Mouse (Mus musculus) brain, embryonic 14.5 days (tissue): ENCODE results near the gene Ntrk3. TPM values are rescaled to one million over a fixed set of nuclear protein-coding genes. Genes with fewer than 3 reads are reported as not detected.

Source experiments
- DNase-seq: peaks from one replicate; pipeline ENCODE4 v3.0.0-alpha.2; 2011; ENCODE audit warnings: low read depth
- CTCF ChIP-seq: fragments of 200-500 bp; IDR thresholded peaks from 2 replicates; pipeline ENCODE4 v1.5.1; 2012; ENCODE audit warnings: inconsistent platforms, mild to moderate bottlenecking, moderate library complexity, borderline replicate concordance; ENCODE audit not compliant: insufficient read depth, insufficient read length; ENCODE audit errors: extremely low read depth
- POLR2A ChIP-seq: fragments of 200-500 bp; IDR thresholded peaks from 2 replicates; pipeline ENCODE4 v1.6.1; 2012; ENCODE audit warnings: mild to moderate bottlenecking, inconsistent platforms, borderline replicate concordance; ENCODE audit not compliant: poor library complexity, insufficient read depth, insufficient read length, severe bottlenecking; ENCODE audit errors: extremely low read depth
- polyA plus RNA-seq: library from polyadenylated mRNA; depleted of rRNA; stranded (reverse); fragments of >200 nt; gene quantifications from 2 replicates; pipeline ENCODE4 v1.2.3, GENCODE M21; 2012

Ntrk3 gene
- polyA plus RNA-seq, 1 experiment: 49.7 TPM

DNA sequence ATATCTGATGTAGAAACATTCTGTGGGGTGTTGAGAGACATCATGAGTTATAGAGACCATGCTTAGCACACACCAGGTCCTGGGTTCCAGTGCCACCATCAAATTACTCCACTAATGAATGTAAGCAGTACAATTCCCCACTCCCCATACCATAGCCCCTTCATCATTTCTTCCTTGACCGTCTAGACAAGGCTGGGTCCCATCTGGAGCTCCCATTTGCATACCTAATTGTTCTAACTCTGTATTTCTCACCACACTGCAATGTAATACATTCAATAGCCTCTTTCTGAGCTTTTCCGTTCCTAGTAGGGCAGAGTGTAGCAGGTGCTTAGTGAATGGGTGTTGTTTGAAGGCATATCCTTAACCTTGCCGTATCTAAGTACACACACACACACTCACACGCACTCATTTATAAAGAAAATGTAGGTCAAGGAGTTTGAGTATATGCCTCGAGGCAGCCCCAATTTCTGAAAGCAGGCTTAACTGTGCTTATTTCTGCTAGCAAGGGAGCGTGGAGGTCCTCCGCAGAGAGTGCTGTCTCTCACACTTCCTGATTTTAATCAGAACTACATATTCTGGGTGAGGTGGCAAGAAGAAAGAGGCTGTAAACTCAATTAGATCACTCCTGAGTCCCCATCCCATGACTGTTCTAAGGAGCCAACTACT lies 17.9 kb downstream of the Ntrk3 start:
- TF ChIP-seq POLR2A (no peak), CTCF (no peak)
- DNase-seq: peak; percentile 47

DNA sequence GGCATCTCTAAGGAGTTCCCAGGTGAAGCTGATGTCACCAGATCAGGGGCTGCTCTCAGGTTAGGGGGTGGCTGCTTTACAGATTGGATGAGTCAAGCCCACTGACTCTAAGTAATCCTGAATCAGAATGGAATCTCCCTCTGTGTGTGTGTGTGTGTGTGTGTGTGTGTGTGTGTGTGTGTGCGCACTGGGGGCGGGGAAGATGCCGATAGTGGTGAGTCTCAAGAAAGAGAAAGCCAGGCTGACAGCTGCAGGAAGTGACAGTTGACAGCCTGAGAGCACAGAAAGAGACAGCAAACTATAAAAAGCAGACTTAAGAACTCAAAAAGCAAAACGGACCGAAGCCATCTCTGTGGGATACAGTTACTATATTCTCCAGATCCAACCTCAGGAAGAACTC lies 18.7 kb downstream of the Ntrk3 start:
- TF ChIP-seq POLR2A (no peak), CTCF (no peak)
- peak; percentile 17 for DNase-seq

DNA sequence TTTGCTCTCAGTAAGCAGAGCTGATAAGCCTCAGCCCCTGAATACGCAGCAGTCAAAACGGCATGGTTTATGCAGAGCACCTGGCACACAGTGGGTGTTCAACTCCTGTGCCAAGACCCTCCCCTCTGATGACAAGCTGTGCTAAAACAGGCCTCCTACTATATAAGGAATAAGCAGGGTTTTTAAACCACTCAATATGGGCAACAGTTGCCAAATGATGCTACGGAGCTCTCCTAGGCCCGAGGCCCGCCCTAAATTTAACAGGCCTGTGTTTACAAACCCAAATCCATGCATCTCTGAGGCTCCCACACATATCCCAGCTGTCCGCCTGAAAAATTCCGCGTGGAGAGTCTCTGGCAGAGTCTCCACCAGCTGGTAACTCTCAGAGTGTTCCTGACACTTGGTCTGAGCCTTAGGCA lies 19.6 kb downstream of the Ntrk3 start:
- TF ChIP-seq CTCF: no peak
- TF ChIP-seq POLR2A: no peak
- DNase-seq: peak; percentile 66

DNA sequence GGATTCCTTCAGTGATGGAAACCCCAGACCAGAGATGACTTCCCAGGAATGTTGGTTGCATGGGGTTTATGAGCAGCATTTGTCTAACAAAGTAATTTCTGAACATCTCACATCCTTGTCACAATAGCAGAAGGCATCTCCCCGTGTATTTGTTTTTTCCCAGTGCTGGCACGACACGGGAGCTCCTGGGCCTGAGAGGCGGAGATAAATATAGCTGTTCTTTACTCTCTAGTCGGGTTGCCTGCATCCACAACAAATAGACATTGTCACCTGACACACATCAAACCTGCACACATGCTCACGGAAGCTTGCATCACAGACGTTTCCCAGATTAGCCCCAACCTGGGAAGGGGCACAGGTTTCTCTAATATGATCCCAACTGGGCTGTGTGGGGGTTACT lies 30.1 kb downstream of the Ntrk3 start:
- TF ChIP-seq POLR2A: no peak
- TF ChIP-seq CTCF: no peak
- DNase-seq: no peak

DNA sequence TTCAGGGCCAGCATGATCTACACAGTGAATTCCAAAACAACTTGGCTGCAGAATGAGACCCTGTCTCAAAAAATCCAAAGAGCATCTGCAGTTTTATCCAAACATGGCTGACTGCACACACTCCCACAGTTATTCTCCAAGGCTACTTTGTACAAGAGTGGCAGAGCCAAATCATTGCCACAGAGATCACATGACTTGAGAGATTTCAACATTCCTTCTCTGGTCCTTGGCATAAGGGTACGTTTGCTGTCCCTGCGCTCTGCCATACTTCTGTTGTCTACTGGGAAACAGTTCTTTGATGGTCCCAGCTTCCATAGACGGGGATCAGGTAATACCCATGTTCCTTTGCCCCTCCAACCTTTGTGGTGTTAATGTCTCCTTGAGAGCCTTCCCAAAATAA lies 30.7 kb downstream of the Ntrk3 start:
- TF ChIP-seq POLR2A (no peak), CTCF (no peak)
- DNase-seq: no peak

DNA sequence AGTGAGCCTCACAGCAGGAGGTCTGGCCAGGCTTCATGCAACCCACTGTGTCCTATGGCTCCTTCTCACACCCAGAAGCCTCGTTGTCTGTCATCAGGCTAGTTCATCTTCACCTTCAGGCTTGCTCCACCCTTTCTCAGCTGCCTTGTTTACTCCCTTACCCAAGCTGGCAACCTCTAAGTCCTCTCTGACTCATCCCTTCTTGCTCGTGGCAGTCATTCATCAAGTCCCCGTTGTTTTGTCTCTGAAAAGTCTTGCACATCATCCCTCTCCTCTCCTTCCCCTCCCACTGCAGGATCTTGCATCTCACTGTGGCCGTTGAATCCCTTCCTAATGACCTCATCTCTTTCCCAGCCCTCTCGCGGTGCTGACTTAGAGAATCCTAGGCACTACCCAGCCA lies 35.1 kb downstream of the Ntrk3 start:
- TF ChIP-seq CTCF (no peak), POLR2A (no peak)
- no peak for DNase-seq

DNA sequence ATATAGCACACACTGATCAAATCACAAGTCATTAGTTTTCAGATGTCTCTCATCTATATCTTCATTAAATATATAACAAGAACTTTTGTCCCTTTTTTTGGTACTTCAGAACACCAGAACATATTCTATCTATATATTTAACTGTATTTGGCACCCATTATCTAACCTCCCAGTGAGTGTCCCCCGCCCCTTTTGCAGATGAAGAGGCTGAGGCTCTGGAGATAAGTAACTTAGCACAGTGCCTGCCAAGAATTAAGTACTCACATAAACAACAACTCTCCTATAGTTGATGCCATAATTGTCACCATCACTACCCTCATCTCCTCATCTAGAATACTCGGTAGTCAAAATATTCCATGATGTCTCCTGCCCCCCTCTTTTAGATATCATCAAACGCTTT lies 42.6 kb downstream of the Ntrk3 start:
- no peak for DNase-seq
- TF ChIP-seq CTCF (no peak), POLR2A (no peak)

DNA sequence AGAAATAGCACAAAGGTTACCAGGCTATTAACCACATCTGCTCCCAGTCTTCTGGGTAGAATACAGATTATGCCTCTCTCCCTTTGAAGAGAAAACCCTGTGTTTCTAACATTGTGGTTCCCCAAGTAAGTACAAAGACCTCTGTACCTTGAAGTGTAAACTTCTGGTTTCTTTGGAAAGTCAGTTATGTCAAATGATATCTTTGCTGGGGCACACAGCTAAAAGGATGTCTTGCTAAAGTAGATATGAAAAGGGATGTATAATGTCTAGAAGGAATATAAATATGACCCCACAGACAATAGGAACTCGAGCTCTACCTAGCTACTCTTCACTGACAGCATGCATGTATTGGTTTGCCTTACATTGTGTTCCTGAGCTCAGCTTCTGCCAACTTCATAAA lies 44.7 kb downstream of the Ntrk3 start:
- no peak for DNase-seq
- no peak for TF ChIP-seq CTCF
- TF ChIP-seq POLR2A: no peak

DNA sequence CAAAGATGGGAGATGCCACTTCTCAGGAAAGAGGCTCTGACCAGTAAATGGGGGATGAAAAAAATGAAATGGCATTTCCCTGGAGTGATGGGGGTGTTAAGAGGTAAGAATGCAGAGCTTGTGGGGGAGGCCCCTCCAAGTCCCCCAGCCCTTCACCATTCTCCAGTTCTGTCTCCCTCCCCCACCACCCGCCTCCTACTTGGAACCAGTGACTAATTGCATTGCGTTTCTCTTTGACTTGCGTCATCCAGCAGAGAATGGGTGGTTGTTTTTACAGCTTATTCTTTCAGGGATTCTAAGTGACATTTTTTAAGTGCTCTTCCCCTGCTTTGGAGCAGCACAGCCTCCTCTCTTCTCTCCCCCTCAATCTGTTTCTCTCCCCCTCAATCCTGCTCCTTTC lies 46.9 kb downstream of the Ntrk3 start:
- TF ChIP-seq CTCF (no peak), POLR2A (no peak)
- DNase-seq: peak; percentile 6

DNA sequence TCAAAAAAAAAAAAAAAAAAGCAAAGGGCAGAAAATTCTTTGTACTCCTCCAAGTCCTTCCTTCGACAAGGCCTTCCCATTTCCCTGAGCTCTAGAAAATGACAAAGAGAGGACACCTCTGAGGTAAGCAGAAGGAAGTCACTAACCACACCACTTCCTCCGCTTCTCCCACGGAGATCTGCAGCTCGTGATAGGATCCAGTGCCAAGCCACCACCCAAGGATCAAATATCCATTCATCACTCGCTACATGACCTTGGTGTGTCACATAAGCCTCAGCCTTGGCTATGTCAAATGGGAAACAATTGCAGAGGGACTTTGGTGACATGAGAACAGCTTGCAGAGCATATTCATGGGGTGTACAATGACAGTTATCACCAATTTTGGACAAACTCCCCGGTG lies 52.9 kb downstream of the Ntrk3 start:
- no peak for DNase-seq
- TF ChIP-seq CTCF: no peak
- no peak for TF ChIP-seq POLR2A

DNA sequence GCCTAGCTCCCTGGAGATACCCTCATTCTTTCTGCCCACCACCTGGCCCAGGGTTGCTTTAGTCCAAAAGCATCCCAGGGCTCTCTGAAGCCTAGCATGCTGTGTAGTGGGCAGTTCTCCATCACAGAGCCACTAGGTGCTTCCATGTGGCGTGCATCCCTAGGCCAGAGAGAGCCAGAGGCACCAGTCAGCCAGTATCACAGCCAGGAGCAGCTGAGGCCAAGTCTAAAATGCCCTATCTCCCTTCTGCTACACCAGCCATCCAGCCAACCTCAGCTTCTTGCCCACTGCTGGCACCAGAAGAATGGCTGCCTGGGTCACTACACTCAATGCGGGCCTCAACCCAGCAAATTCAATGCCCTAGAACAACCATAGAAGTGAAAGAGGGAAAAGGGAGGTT lies 56.9 kb downstream of the Ntrk3 start:
- DNase-seq: no peak
- TF ChIP-seq POLR2A (no peak), CTCF (no peak)

DNA sequence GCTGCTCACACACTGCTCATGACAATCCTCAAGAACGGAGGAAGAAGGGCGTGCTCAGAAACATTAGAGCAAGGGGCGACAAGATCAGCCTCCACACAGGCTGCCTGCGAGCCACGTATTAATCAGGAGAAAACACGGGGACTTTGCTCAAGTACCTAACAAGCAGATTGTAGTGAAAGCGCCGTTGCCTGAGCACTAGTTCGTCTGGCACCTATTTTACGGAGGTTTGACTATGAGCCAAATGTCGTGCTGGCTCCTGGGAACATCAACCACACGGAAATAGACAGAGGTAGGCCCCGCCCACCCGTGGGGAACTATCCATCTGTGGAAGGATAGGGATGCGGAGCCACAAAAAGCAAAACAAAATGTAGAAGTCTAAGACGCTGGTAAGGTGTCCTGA lies 68.4 kb downstream of the Ntrk3 start:
- no peak for TF ChIP-seq POLR2A
- TF ChIP-seq CTCF: no peak
- no peak for DNase-seq
